Mouse (Mus musculus): Measurements from ENCODE around the gene Pamr1. TPM values are rescaled to one million over a fixed set of nuclear protein-coding genes. Genes with fewer than 3 reads are reported as not detected.

Pamr1 gene
- total and polyA plus RNA-seq, 3 experiments, result not detected

DNA sequence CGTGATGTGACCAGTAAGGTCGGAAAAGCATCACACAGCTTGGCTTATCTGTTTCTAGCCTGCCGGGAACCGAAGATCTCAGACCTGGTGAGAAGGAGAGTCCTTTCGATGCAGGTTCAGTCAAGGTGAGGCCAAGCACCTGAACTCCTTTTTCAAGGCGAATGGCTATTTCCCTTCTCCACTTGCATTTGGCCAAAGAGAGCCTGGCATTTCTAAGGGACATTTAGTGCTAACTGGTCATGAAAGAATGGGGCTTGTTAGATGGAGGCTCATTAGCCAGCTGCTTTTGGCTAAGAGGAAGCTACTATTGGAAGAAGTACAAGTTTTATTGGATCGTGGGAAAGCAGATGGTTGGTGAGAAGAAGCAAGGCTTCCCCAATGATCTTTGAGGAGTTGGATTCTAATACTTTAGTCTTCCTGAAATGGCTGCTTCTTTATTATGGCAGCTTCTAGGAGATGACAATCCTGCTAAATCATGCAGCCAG is 86.3 kb downstream of the Pamr1 start:
- no peaks in the 10 kb centered on the region for H3K4me1 ChIP-seq (ENCODE audit: control insufficient read depth in 1 of 2, insufficient read depth in 2 of 2, low read length in 2 of 2)
- no peak overlapping the region for H3K9ac ChIP-seq (ENCODE audit: control insufficient read depth, low read depth, low read length, poor library complexity, severe bottlenecking)
- no peak for TF ChIP-seq JUND (IDR thresholded peaks at IDR 0.05; ENCODE audit: low read depth, low read length)
- H3K27me3 ChIP-seq (ENCODE audit: control insufficient read depth in 1 of 2, insufficient read depth in 2 of 2, low read length in 2 of 2), result peaks cover 12 to 15% of the 10 kb centered on the region in 2 experiments
- no peak for DNase-seq (ENCODE audit: low read depth, low spot score)
- H3K79me2 ChIP-seq (ENCODE audit: control insufficient read depth, insufficient read depth, low read length, poor library complexity), result no peaks in the 10 kb centered on the region
- H3K9me3 ChIP-seq (replicated peaks; ENCODE audit: insufficient read depth, low read length), result no peaks in the 10 kb centered on the region
- H3K27ac ChIP-seq (ENCODE audit: control insufficient read depth, low read depth, low read length), result no peak overlapping the region
- no peaks in the 10 kb centered on the region for H3K36me3 ChIP-seq (ENCODE audit: control insufficient read depth in 1 of 2, insufficient read depth in 2 of 2, low read length in 2 of 2)
- H3K4me3 ChIP-seq (ENCODE audit: control insufficient read depth in 1 of 2, insufficient read depth in 1 of 2, low read depth in 2 of 2, low read length in 2 of 2), result no peak overlapping the region

GRCm38 (mm10) chr2:102638140-102638539 is 88.3 kb downstream of the Pamr1 start:
- Histone ChIP-seq H3K27me3 (ENCODE audit: control insufficient read depth in 1 of 2, insufficient read depth in 2 of 2, low read length in 2 of 2) (peaks cover 10 to 15% of the 10 kb centered on the region in 2 experiments), H3K4me3 (ENCODE audit: control insufficient read depth in 1 of 2, insufficient read depth in 1 of 2, low read depth in 2 of 2, low read length in 2 of 2) (no peak overlapping the region), H3K9me3 (replicated peaks; ENCODE audit: insufficient read depth, low read length) (no peaks in the 10 kb centered on the region), H3K9ac (ENCODE audit: control insufficient read depth, low read depth, low read length, poor library complexity, severe bottlenecking) (no peak overlapping the region), H3K36me3 (ENCODE audit: control insufficient read depth in 1 of 2, insufficient read depth in 2 of 2, low read length in 2 of 2) (no peaks in the 10 kb centered on the region), H3K4me1 (ENCODE audit: control insufficient read depth in 1 of 2, insufficient read depth in 2 of 2, low read length in 2 of 2) (no peaks in the 10 kb centered on the region), H3K79me2 (ENCODE audit: control insufficient read depth, insufficient read depth, low read length, poor library complexity) (no peaks in the 10 kb centered on the region), H3K27ac (ENCODE audit: control insufficient read depth, low read depth, low read length) (no peak overlapping the region)
- TF ChIP-seq SMC3 (IDR thresholded peaks at IDR 0.05; ENCODE audit: low read depth, low read length), result no peak
- no peak for TF ChIP-seq NELFE (IDR thresholded peaks at IDR 0.05; ENCODE audit: low read depth, low read length)
- no peak for TF ChIP-seq MYC (IDR thresholded peaks at IDR 0.05; ENCODE audit: low read depth, low read length)
- TF ChIP-seq CTCF (IDR thresholded peaks at IDR 0.05 in 2 of 3, conservative IDR thresholded peaks at IDR 0.05 in 1 of 3; ENCODE audit: control insufficient read depth in 1 of 3, insufficient read depth in 1 of 3, low read depth in 2 of 3, low read length in 3 of 3, poor library complexity in 1 of 3, severe bottlenecking in 1 of 3), result no peak
- no peak for TF ChIP-seq ETS1 (IDR thresholded peaks at IDR 0.05; ENCODE audit: low read depth, low read length)
- TF ChIP-seq USF2 (IDR thresholded peaks at IDR 0.05; ENCODE audit: borderline replicate concordance in 1 of 2, insufficient read depth in 1 of 2, low read depth in 1 of 2, low read length in 2 of 2), result no peak
- TF ChIP-seq POLR2AphosphoS2 (IDR thresholded peaks at IDR 0.05; ENCODE audit: low read length), result no peak
- no peak for DNase-seq (ENCODE audit: low read depth, low spot score)

- no peak overlapping the region for H3K9ac ChIP-seq (ENCODE audit: control insufficient read depth, low read depth, low read length, poor library complexity, severe bottlenecking)
- H3K27me3 ChIP-seq (ENCODE audit: control insufficient read depth in 1 of 2, insufficient read depth in 2 of 2, low read length in 2 of 2), result peaks cover 10 to 13% of the 10 kb centered on the region in 2 experiments
- no peak overlapping the region for H3K4me3 ChIP-seq (ENCODE audit: control insufficient read depth in 1 of 2, insufficient read depth in 1 of 2, low read depth in 2 of 2, low read length in 2 of 2)
- H3K9me3 ChIP-seq (replicated peaks; ENCODE audit: insufficient read depth, low read length), result no peaks in the 10 kb centered on the region
- no peak for DNase-seq (ENCODE audit: low read depth, low spot score)
- H3K79me2 ChIP-seq (ENCODE audit: control insufficient read depth, insufficient read depth, low read length, poor library complexity), result no peaks in the 10 kb centered on the region
- H3K27ac ChIP-seq (ENCODE audit: control insufficient read depth, low read depth, low read length), result no peak overlapping the region
- no peaks in the 10 kb centered on the region for H3K4me1 ChIP-seq (ENCODE audit: control insufficient read depth in 1 of 2, insufficient read depth in 2 of 2, low read length in 2 of 2)
- H3K36me3 ChIP-seq (ENCODE audit: control insufficient read depth in 1 of 2, insufficient read depth in 2 of 2, low read length in 2 of 2), result no peaks in the 10 kb centered on the region
- TF ChIP-seq RCOR1 (IDR thresholded peaks at IDR 0.05; ENCODE audit: low read depth, low read length) (no peak), TBP (IDR thresholded peaks at IDR 0.05; ENCODE audit: low read depth, low read length) (no peak), ZMIZ1 (IDR thresholded peaks at IDR 0.05; ENCODE audit: low read depth, low read length) (no peak), MAX (IDR thresholded peaks at IDR 0.05; ENCODE audit: low read length) (no peak), TCF12 (IDR thresholded peaks at IDR 0.05; ENCODE audit: low read depth, low read length) (no peak), CHD2 (IDR thresholded peaks at IDR 0.05; ENCODE audit: low read length) (no peak), GABPA (IDR thresholded peaks at IDR 0.05; ENCODE audit: low read depth, low read length) (no peak)
Observed at GRCm38 (mm10) chr2:102638690-102639089, 88.9 kb downstream of the Pamr1 start.

Data from MEL (cell line).